Mouse (Mus musculus) midbrain, embryonic 13.5 days (tissue): ENCODE results near the gene Klhl29. TPM values are rescaled to one million over a fixed set of nuclear protein-coding genes. Genes with fewer than 3 reads are reported as not detected.

Experiments used
- ATAC-seq: fragments of 200-750 bp; cut with Nextera tagmentation; 2 replicates; pipeline ENCODE4 v1.8.0; 2017; ENCODE audit warnings: mild to moderate bottlenecking, moderate TSS enrichment, moderate library complexity
- H3K27ac ChIP-seq: fragments of 300-500 bp; sonication (generic); 2 replicates; pipeline ENCODE4 v1.5.1; 2015; ENCODE audit warnings: inconsistent platforms, mild to moderate bottlenecking, moderate library complexity
- H3K27me3 ChIP-seq: fragments of 300-500 bp; sonication (generic); 2 replicates; pipeline ENCODE4 v1.6.1; 2015; ENCODE audit warnings: mild to moderate bottlenecking, inconsistent platforms
- H3K36me3 ChIP-seq: fragments of 300-500 bp; sonication (generic); 2 replicates; pipeline ENCODE4 v1.6.1; 2015; ENCODE audit warnings: mild to moderate bottlenecking, inconsistent platforms
- H3K4me1 ChIP-seq: fragments of 300-500 bp; sonication (generic); replicated peaks from 2 replicates; pipeline ENCODE4 v1.6.1; 2015; ENCODE audit warnings: inconsistent platforms
- H3K4me2 ChIP-seq: fragments of 300-500 bp; sonication (generic); replicated peaks from 2 replicates; pipeline ENCODE4 v1.6.1; 2015; ENCODE audit warnings: moderate library complexity, mild to moderate bottlenecking, inconsistent platforms
- H3K4me3 ChIP-seq: fragments of 300-500 bp; sonication (generic); replicated peaks from 2 replicates; pipeline ENCODE4 v1.5.1; 2015; ENCODE audit warnings: mild to moderate bottlenecking, inconsistent platforms
- H3K9ac ChIP-seq: fragments of 300-500 bp; sonication (generic); replicated peaks from 2 replicates; pipeline ENCODE4 v1.6.1; 2015; ENCODE audit warnings: mild to moderate bottlenecking, inconsistent platforms
- H3K9me3 ChIP-seq: fragments of 300-500 bp; sonication (generic); 2 replicates; pipeline ENCODE4 v1.6.1; 2016; ENCODE audit warnings: mild to moderate bottlenecking, inconsistent platforms
- WGBS: fragments of 180-500 bp; shearing (Covaris S2); methylation state at CpG from one replicate; pipeline ENCODE4 v1.1.7; 2015; 5-methylcytosine and 5-hydroxymethylcytosine counted together
- polyA plus RNA-seq: library from polyadenylated mRNA; unstranded; fragments of >200 nt; fragmentation: Nextera tagmentation; extraction: Ambion mirVana; gene quantifications from 2 replicates; pipeline ENCODE4 v1.2.1, GENCODE M21; 2015

Gene Klhl29
- polyA plus RNA-seq, 1 experiment from 2014 or later: 4.0 TPM

- 80% methylated on average over 4 of the region's 4 CpGs for WGBS
- Histone ChIP-seq H3K36me3 (no peaks in the 10 kb centered on the region), H3K9me3 (no peaks in the 10 kb centered on the region), H3K4me3 (no peak overlapping the region), H3K4me2 (no peak overlapping the region), H3K9ac (no peak overlapping the region), H3K4me1 (peaks cover 23% of the 10 kb centered on the region), H3K27ac (no peak overlapping the region), H3K27me3 (no peaks in the 10 kb centered on the region)
- 0 out of 2 replicates have a peak, but pooled peaks have one; percentile 22 for ATAC-seq
These were observed 192.9 kb downstream of the Klhl29 start for GRCm38 (mm10) chr12:5182586-5182985.

- Histone ChIP-seq H3K4me3 (no peak overlapping the region), H3K36me3 (no peaks in the 10 kb centered on the region), H3K4me1 (peaks cover 23% of the 10 kb centered on the region), H3K27ac (no peak overlapping the region), H3K4me2 (no peak overlapping the region), H3K9me3 (no peaks in the 10 kb centered on the region), H3K27me3 (no peaks in the 10 kb centered on the region), H3K9ac (no peak overlapping the region)
- WGBS: 83% methylated on average over 4 of the region's 4 CpGs
- no peak for ATAC-seq
These were observed 193.3 kb downstream of the Klhl29 start for GRCm38 (mm10) chr12:5182165-5182564.

- H3K4me1 ChIP-seq: peaks cover 25% of the 10 kb centered on the region
- no peak overlapping the region for H3K4me2 ChIP-seq
- H3K9ac ChIP-seq: no peak overlapping the region
- 78% methylated on average over 5 of the region's 5 CpGs for WGBS
- no peaks in the 10 kb centered on the region for H3K27me3 ChIP-seq
- no peaks in the 10 kb centered on the region for H3K9me3 ChIP-seq
- H3K4me3 ChIP-seq: no peak overlapping the region
- no peaks in the 10 kb centered on the region for H3K36me3 ChIP-seq
- no peak for ATAC-seq
- no peak overlapping the region for H3K27ac ChIP-seq
These were observed 198.7 kb downstream of the Klhl29 start for GRCm38 (mm10) chr12:5176716-5177341.

- H3K9ac ChIP-seq: no peak overlapping the region
- no peak overlapping the region for H3K4me2 ChIP-seq
- H3K27me3 ChIP-seq: no peaks in the 10 kb centered on the region
- H3K9me3 ChIP-seq: no peaks in the 10 kb centered on the region
- H3K4me3 ChIP-seq: no peak overlapping the region
- H3K27ac ChIP-seq: no peak overlapping the region
- WGBS: 50% methylated on average over 6 of the region's 6 CpGs
- no peaks in the 10 kb centered on the region for H3K36me3 ChIP-seq
- peak; percentile 89 for ATAC-seq
- H3K4me1 ChIP-seq: peaks cover 5% of the 10 kb centered on the region; the same call in 1 of the 2 replicates
These were observed 209.3 kb downstream of the Klhl29 start for GRCm38 (mm10) chr12:5166141-5166540.

GRCm38 (mm10) chr12:5165411-5165810 is 210.1 kb downstream of the Klhl29 start:
- ATAC-seq: no peak
- Histone ChIP-seq H3K27me3 (no peaks in the 10 kb centered on the region), H3K27ac (no peak overlapping the region), H3K4me2 (no peak overlapping the region), H3K9me3 (no peaks in the 10 kb centered on the region), H3K4me3 (no peak overlapping the region), H3K4me1 (peaks cover 5% of the 10 kb centered on the region; the same call in 1 of the 2 replicates), H3K9ac (no peak overlapping the region), H3K36me3 (no peaks in the 10 kb centered on the region)
- 86% methylated on average over 9 of the region's 9 CpGs for WGBS

- Histone ChIP-seq H3K9me3 (no peaks in the 10 kb centered on the region), H3K4me3 (no peak overlapping the region), H3K27ac (0 out of 2 replicates have a peak overlapping the region, but pooled peaks have one; percentile 4), H3K4me2 (no peak overlapping the region), H3K27me3 (no peaks in the 10 kb centered on the region), H3K9ac (no peak overlapping the region), H3K4me1 (peaks cover 5% of the 10 kb centered on the region; the same call in 1 of the 2 replicates), H3K36me3 (no peaks in the 10 kb centered on the region)
- WGBS: 90% methylated on average over 6 of the region's 6 CpGs
- ATAC-seq: no peak
These were observed 212.8 kb downstream of the Klhl29 start for GRCm38 (mm10) chr12:5162672-5163071.

GRCm38 (mm10) chr12:5161631-5162030 is 213.9 kb downstream of the Klhl29 start:
- Histone ChIP-seq H3K4me3 (no peak overlapping the region), H3K27me3 (no peaks in the 10 kb centered on the region), H3K27ac (no peak overlapping the region), H3K36me3 (no peaks in the 10 kb centered on the region), H3K4me1 (peaks cover 5% of the 10 kb centered on the region; the same call in 1 of the 2 replicates), H3K4me2 (no peak overlapping the region), H3K9ac (no peak overlapping the region), H3K9me3 (no peaks in the 10 kb centered on the region)
- ATAC-seq: no peak
- 92% methylated on average over 4 of the region's 4 CpGs for WGBS

- no peak for ATAC-seq
- WGBS: 89% methylated on average over 5 of the region's 5 CpGs
- no peaks in the 10 kb centered on the region for H3K27me3 ChIP-seq
These were observed 217.5 kb downstream of the Klhl29 start for GRCm38 (mm10) chr12:5157931-5158481.

GRCm38 (mm10) chr12:5157021-5157681 is 218.3 kb downstream of the Klhl29 start:
- ATAC-seq: 0 out of 2 replicates have a peak, but pooled peaks have one; percentile 5
- H3K4me2 ChIP-seq: no peak overlapping the region
- WGBS: 90% methylated on average over 6 of the region's 6 CpGs
- H3K36me3 ChIP-seq: no peaks in the 10 kb centered on the region
- no peak overlapping the region for H3K4me3 ChIP-seq
- no peak overlapping the region for H3K9ac ChIP-seq
- no peaks in the 10 kb centered on the region for H3K9me3 ChIP-seq
- H3K27me3 ChIP-seq: no peaks in the 10 kb centered on the region
- no peak overlapping the region for H3K27ac ChIP-seq
- no peaks in the 10 kb centered on the region for H3K4me1 ChIP-seq

More at GRCm38 (mm10) chr12:5157931-5158481, 217.5 kb downstream of the Klhl29 start:
- Histone ChIP-seq H3K27ac (no peak overlapping the region), H3K36me3 (no peaks in the 10 kb centered on the region), H3K9me3 (no peaks in the 10 kb centered on the region), H3K4me1 (no peaks in the 10 kb centered on the region), H3K4me2 (no peak overlapping the region), H3K9ac (no peak overlapping the region), H3K4me3 (no peak overlapping the region)

- Histone ChIP-seq H3K27me3 (no peaks in the 10 kb centered on the region), H3K36me3 (no peaks in the 10 kb centered on the region), H3K27ac (no peak overlapping the region), H3K9me3 (no peaks in the 10 kb centered on the region), H3K4me1 (peaks cover 3% of the 10 kb centered on the region; the same call in 1 of the 2 replicates), H3K9ac (no peak overlapping the region), H3K4me3 (no peak overlapping the region), H3K4me2 (no peak overlapping the region)
- no peak for ATAC-seq
- WGBS: 94% methylated on average over 3 of the region's 3 CpGs
These were observed 220.3 kb downstream of the Klhl29 start for GRCm38 (mm10) chr12:5155177-5155576.

GRCm38 (mm10) chr12:5151859-5152258 is 223.6 kb downstream of the Klhl29 start:
- no peak overlapping the region for H3K4me3 ChIP-seq
- H3K27ac ChIP-seq: no peak overlapping the region
- H3K36me3 ChIP-seq: no peaks in the 10 kb centered on the region
- H3K27me3 ChIP-seq: no peaks in the 10 kb centered on the region
- 0 out of 2 replicates have a peak overlapping the region, but pooled peaks have one; percentile 11 for H3K9ac ChIP-seq
- WGBS: 19% methylated on average over 10 of the region's 10 CpGs
- H3K4me2 ChIP-seq: no peak overlapping the region
- peaks cover 3% of the 10 kb centered on the region; the same call in 1 of the 2 replicates for H3K4me1 ChIP-seq
- peak; percentile 55; the same call in 1 of the 2 replicates for ATAC-seq
- no peaks in the 10 kb centered on the region for H3K9me3 ChIP-seq

- no peak for ATAC-seq
- WGBS: 84% methylated on average over 5 of the region's 5 CpGs
- no peaks in the 10 kb centered on the region for H3K27me3 ChIP-seq
- peaks cover 30% of the 10 kb centered on the region for H3K4me1 ChIP-seq
- no peak overlapping the region for H3K9ac ChIP-seq
- H3K27ac ChIP-seq: no peak overlapping the region
- no peak overlapping the region for H3K4me2 ChIP-seq
- H3K36me3 ChIP-seq: no peaks in the 10 kb centered on the region
- H3K9me3 ChIP-seq: no peaks in the 10 kb centered on the region
- H3K4me3 ChIP-seq: no peak overlapping the region
These were observed 228.0 kb downstream of the Klhl29 start for GRCm38 (mm10) chr12:5147346-5148035.
